Mouse (Mus musculus): Measurements from ENCODE around the gene Fhdc1.

Gene Fhdc1

GRCm38 (mm10) chr3:84432797-84433445 is 47.3 kb downstream of the Fhdc1 start:
- no peak for DNase-seq (ENCODE audit: low spot score)

- DNase-seq (ENCODE audit: low spot score) = no peak
Observed at GRCm38 (mm10) chr3:84431257-84431656, 49.0 kb downstream of the Fhdc1 start.

- no peak for DNase-seq (ENCODE audit: low spot score)
Observed at GRCm38 (mm10) chr3:84430152-84430551, 50.1 kb downstream of the Fhdc1 start.

- no peak for DNase-seq (ENCODE audit: low spot score)
Observed at GRCm38 (mm10) chr3:84428994-84429725, 51.1 kb downstream of the Fhdc1 start.

- DNase-seq (ENCODE audit: low spot score) = no peak
Observed at GRCm38 (mm10) chr3:84427779-84428178, 52.5 kb downstream of the Fhdc1 start.

GRCm38 (mm10) chr3:84422340-84422739 is 57.9 kb downstream of the Fhdc1 start:
- DNase-seq (ENCODE audit: low spot score) = no peak

- DNase-seq (ENCODE audit: low spot score) = no peak
Observed at GRCm38 (mm10) chr3:84413868-84414267, 66.4 kb downstream of the Fhdc1 start.

GRCm38 (mm10) chr3:84412920-84413319 is 67.3 kb downstream of the Fhdc1 start:
- DNase-seq (ENCODE audit: low spot score) = no peak

- DNase-seq (ENCODE audit: low spot score) = no peak
Observed at GRCm38 (mm10) chr3:84409474-84409862, 70.8 kb downstream of the Fhdc1 start.

- no peak for DNase-seq (ENCODE audit: low spot score)
Observed at GRCm38 (mm10) chr3:84408756-84409473, 71.3 kb downstream of the Fhdc1 start.

GRCm38 (mm10) chr3:84405523-84405922 is 74.7 kb downstream of the Fhdc1 start:
- no peak for DNase-seq (ENCODE audit: low spot score)

- no peak for DNase-seq (ENCODE audit: low spot score)
Observed at GRCm38 (mm10) chr3:84403389-84403788, 76.8 kb downstream of the Fhdc1 start.

- DNase-seq (ENCODE audit: low spot score) = no peak
Observed at GRCm38 (mm10) chr3:84402716-84403115, 77.5 kb downstream of the Fhdc1 start.

- no peak for DNase-seq (ENCODE audit: low spot score)
Observed at GRCm38 (mm10) chr3:84397976-84398375, 82.3 kb downstream of the Fhdc1 start.

GRCm38 (mm10) chr3:84396240-84396639 is 84.0 kb downstream of the Fhdc1 start:
- no peak for DNase-seq (ENCODE audit: low spot score)

- no peak for DNase-seq (ENCODE audit: low spot score)
Observed at GRCm38 (mm10) chr3:84395840-84396239, 84.4 kb downstream of the Fhdc1 start.

GRCm38 (mm10) chr3:84394841-84395447 is 85.3 kb downstream of the Fhdc1 start:
- no peak for DNase-seq (ENCODE audit: low spot score)
